Mouse (Mus musculus) CH12.LX (cell line): ENCODE results near the gene Epb41l2.

Experiments
- BHLHE40 ChIP-seq: IDR thresholded peaks from 2 replicates; pipeline ENCODE4 v1.6.1; 2011; ENCODE audit warnings: mild to moderate bottlenecking, low read depth, low read length, improper control_type of control experiment
- CHD2 ChIP-seq: IDR thresholded peaks from 2 replicates; pipeline ENCODE4 v1.6.1; 2011; ENCODE audit warnings: low read length, improper control_type of control experiment
- CTCF ChIP-seq, 2 experiments: IDR thresholded peaks in 1 of 2; conservative IDR thresholded peaks in 1 of 2; 2 replicates each; pipeline ENCODE4 v1.5.1; 2011 to 2012; ENCODE audit warnings: low read depth in 2 of 2, low read length in 2 of 2, improper control_type of control experiment in 1 of 2, inconsistent platforms in 1 of 2, mild to moderate bottlenecking in 1 of 2, moderate library complexity in 1 of 2
- EP300 ChIP-seq: IDR thresholded peaks from 2 replicates; pipeline ENCODE4 v1.6.1; 2011; ENCODE audit warnings: low read length, improper control_type of control experiment
- HCFC1 ChIP-seq: IDR thresholded peaks from 2 replicates; pipeline ENCODE4 v1.6.1; 2012; ENCODE audit warnings: low read depth, mild to moderate bottlenecking, inconsistent platforms, low read length, improper control_type of control experiment
- KAT2A ChIP-seq: IDR thresholded peaks from 2 replicates; pipeline ENCODE4 v1.6.1; 2012; ENCODE audit warnings: low read length, improper control_type of control experiment, inconsistent platforms; ENCODE audit not compliant: insufficient replicate concordance
- MEF2A ChIP-seq: IDR thresholded peaks from 2 replicates; pipeline ENCODE4 v1.6.1; 2014; ENCODE audit warnings: low read depth, mild to moderate bottlenecking, inconsistent platforms, low read length, improper control_type of control experiment, borderline replicate concordance
- POLR2A ChIP-seq: IDR thresholded peaks from 2 replicates; pipeline ENCODE4 v1.6.1; 2011; ENCODE audit warnings: low read depth, mild to moderate bottlenecking, improper control_type of control experiment, low read length
- POLR2AphosphoS2 ChIP-seq: IDR thresholded peaks from 2 replicates; pipeline ENCODE4 v1.6.1; 2011; ENCODE audit warnings: low read depth, low read length, improper control_type of control experiment
- USF2 ChIP-seq: conservative IDR thresholded peaks from 2 replicates; pipeline ENCODE4 v1.6.1; 2011; ENCODE audit warnings: low read depth, low read length, improper control_type of control experiment
- ZKSCAN1 ChIP-seq: IDR thresholded peaks from 2 replicates; pipeline ENCODE4 v1.6.1; 2012; ENCODE audit warnings: low read depth, inconsistent platforms, low read length, improper control_type of control experiment, borderline replicate concordance

- TF ChIP-seq MEF2A: no peak
- no peak for TF ChIP-seq CTCF (conservative IDR thresholded peaks at IDR 0.05 in 1 of 2, IDR thresholded peaks at IDR 0.05 in 1 of 2; ENCODE audit: low read depth in 2 of 2, low read length in 2 of 2)
- TF ChIP-seq EP300: no peak
- TF ChIP-seq HCFC1: no peak
- no peak for TF ChIP-seq POLR2AphosphoS2
- TF ChIP-seq KAT2A: no peak
- no peak for TF ChIP-seq ZKSCAN1
- no peak for TF ChIP-seq CHD2
- TF ChIP-seq POLR2A: no peak
- no peak for TF ChIP-seq USF2
- TF ChIP-seq BHLHE40: no peak
Measured at GRCm38 (mm10) chr10:25340675-25341074, 18.9 kb upstream of the Epb41l2 start.
